Mouse (Mus musculus): Measurements from ENCODE around the gene Plxdc1. TPM values are rescaled to one million over a fixed set of nuclear protein-coding genes. Genes with fewer than 3 reads are reported as not detected.
A peak's percentile ranks its signal among the peaks of the same experiment; 100 is the strongest.
"Not testable (repeated sequence)": the region's sequence is repeated elsewhere in the genome, so short reads cannot be mapped to it uniquely, and the experiment has no call there.

Gene Plxdc1
- polyA plus RNA-seq, 1 experiment from 2014 or later: not detected

GRCm38 (mm10) chr11:97947426-97947825, 38.8 kb downstream of the Plxdc1 start:
- peaks cover 13% of the 10 kb centered on the region for H3K4me1 ChIP-seq (ENCODE audit: control insufficient read depth, insufficient read depth, low read length)
- no peaks in the 10 kb centered on the region for H3K27me3 ChIP-seq (ENCODE audit: control insufficient read depth, insufficient read depth, low read length)
- ATAC-seq (ENCODE audit: low FRiP score): no peak

GRCm38 (mm10) chr11:97945738-97946289, 40.4 kb downstream of the Plxdc1 start:
- not testable (repeated sequence) for H3K9me3 ChIP-seq (ENCODE audit: control insufficient read depth, low read length); H3K36me3 ChIP-seq (ENCODE audit: control insufficient read depth, insufficient read depth, low read length); ATAC-seq (ENCODE audit: low FRiP score); H3K27me3 ChIP-seq (ENCODE audit: control insufficient read depth, insufficient read depth, low read length); H3K4me3 ChIP-seq (ENCODE audit: low read depth, low read length); H3K27ac ChIP-seq (ENCODE audit: low read depth, low read length); H3K4me2 ChIP-seq; H3K9ac ChIP-seq (ENCODE audit: low read length)
- DNase-seq (ENCODE audit: low spot score, missing footprints): peak; percentile 72
- H3K4me1 ChIP-seq (ENCODE audit: control insufficient read depth, insufficient read depth, low read length): peaks cover 12% of the 10 kb centered on the region
- WGBS: 93% methylated on average over 7 of the region's 7 CpGs

More at GRCm38 (mm10) chr11:97947426-97947825, 38.8 kb downstream of the Plxdc1 start:
- peak; percentile 89 for DNase-seq (ENCODE audit: low spot score, missing footprints)
- Histone ChIP-seq H3K4me3 (ENCODE audit: low read depth, low read length) (no peak overlapping the region), H3K9ac (ENCODE audit: low read length) (no peak overlapping the region), H3K9me3 (ENCODE audit: control insufficient read depth, low read length) (no peaks in the 10 kb centered on the region), H3K4me2 (no peak overlapping the region), H3K27ac (ENCODE audit: low read depth, low read length) (no peak overlapping the region), H3K36me3 (ENCODE audit: control insufficient read depth, insufficient read depth, low read length) (no peaks in the 10 kb centered on the region)
- WGBS: 17% methylated on average over 7 of the region's 7 CpGs

- Histone ChIP-seq H3K27ac (ENCODE audit: low read depth, low read length) (no peak overlapping the region), H3K9me3 (ENCODE audit: control insufficient read depth, low read length) (no peaks in the 10 kb centered on the region), H3K9ac (ENCODE audit: low read length) (no peak overlapping the region), H3K4me1 (ENCODE audit: control insufficient read depth, insufficient read depth, low read length) (peaks cover 5% of the 10 kb centered on the region), H3K36me3 (ENCODE audit: control insufficient read depth, insufficient read depth, low read length) (no peaks in the 10 kb centered on the region), H3K27me3 (ENCODE audit: control insufficient read depth, insufficient read depth, low read length) (no peaks in the 10 kb centered on the region), H3K4me3 (ENCODE audit: low read depth, low read length) (no peak overlapping the region), H3K4me2 (no peak overlapping the region)
- no peak for ATAC-seq (ENCODE audit: low FRiP score)
- 88% methylated on average over 10 of the region's 10 CpGs for WGBS
- DNase-seq (ENCODE audit: low spot score, missing footprints): peak; percentile 75
Measured at GRCm38 (mm10) chr11:97945031-97945430, 41.2 kb downstream of the Plxdc1 start.

- no peaks in the 10 kb centered on the region for H3K4me1 ChIP-seq (ENCODE audit: control insufficient read depth, insufficient read depth, low read length)
- no peak overlapping the region for H3K4me2 ChIP-seq
- 86% methylated on average over 5 of the region's 5 CpGs for WGBS
- peak; percentile 73 for DNase-seq (ENCODE audit: low spot score, missing footprints)
- H3K9me3 ChIP-seq (ENCODE audit: control insufficient read depth, low read length): no peaks in the 10 kb centered on the region
- H3K9ac ChIP-seq (ENCODE audit: low read length): no peak overlapping the region
- H3K27ac ChIP-seq (ENCODE audit: low read depth, low read length): no peak overlapping the region
- H3K36me3 ChIP-seq (ENCODE audit: control insufficient read depth, insufficient read depth, low read length): no peaks in the 10 kb centered on the region
- no peak overlapping the region for H3K4me3 ChIP-seq (ENCODE audit: low read depth, low read length)
- H3K27me3 ChIP-seq (ENCODE audit: control insufficient read depth, insufficient read depth, low read length): no peaks in the 10 kb centered on the region
- no peak for ATAC-seq (ENCODE audit: low FRiP score)
Measured at GRCm38 (mm10) chr11:97943256-97943655, 43.0 kb downstream of the Plxdc1 start.

GRCm38 (mm10) chr11:97942420-97943111, 43.7 kb downstream of the Plxdc1 start:
- Histone ChIP-seq H3K9ac (ENCODE audit: low read length) (no peak overlapping the region), H3K4me3 (ENCODE audit: low read depth, low read length) (no peak overlapping the region), H3K27ac (ENCODE audit: low read depth, low read length) (no peak overlapping the region), H3K27me3 (ENCODE audit: control insufficient read depth, insufficient read depth, low read length) (no peaks in the 10 kb centered on the region), H3K36me3 (ENCODE audit: control insufficient read depth, insufficient read depth, low read length) (no peaks in the 10 kb centered on the region), H3K4me1 (ENCODE audit: control insufficient read depth, insufficient read depth, low read length) (no peaks in the 10 kb centered on the region), H3K4me2 (no peak overlapping the region), H3K9me3 (ENCODE audit: control insufficient read depth, low read length) (no peaks in the 10 kb centered on the region)
- WGBS: 84% methylated on average over 15 of the region's 15 CpGs
- ATAC-seq (ENCODE audit: low FRiP score): no peak
- DNase-seq (ENCODE audit: low spot score, missing footprints): no peak

GRCm38 (mm10) chr11:97937469-97938105, 48.7 kb downstream of the Plxdc1 start:
- Histone ChIP-seq H3K36me3 (ENCODE audit: control insufficient read depth, insufficient read depth, low read length) (no peaks in the 10 kb centered on the region), H3K4me1 (ENCODE audit: control insufficient read depth, insufficient read depth, low read length) (no peaks in the 10 kb centered on the region), H3K4me2 (no peak overlapping the region), H3K9ac (ENCODE audit: low read length) (no peak overlapping the region), H3K9me3 (ENCODE audit: control insufficient read depth, low read length) (no peaks in the 10 kb centered on the region), H3K4me3 (ENCODE audit: low read depth, low read length) (no peak overlapping the region), H3K27ac (ENCODE audit: low read depth, low read length) (no peak overlapping the region), H3K27me3 (ENCODE audit: control insufficient read depth, insufficient read depth, low read length) (no peaks in the 10 kb centered on the region)
- DNase-seq (ENCODE audit: low spot score, missing footprints): peak; percentile 44
- no peak for ATAC-seq (ENCODE audit: low FRiP score)
- WGBS: 68% methylated on average over 2 of the region's 2 CpGs

- Histone ChIP-seq H3K4me1 (ENCODE audit: control insufficient read depth, insufficient read depth, low read length) (no peaks in the 10 kb centered on the region), H3K27me3 (ENCODE audit: control insufficient read depth, insufficient read depth, low read length) (no peaks in the 10 kb centered on the region), H3K9ac (ENCODE audit: low read length) (no peak overlapping the region), H3K9me3 (ENCODE audit: control insufficient read depth, low read length) (no peaks in the 10 kb centered on the region), H3K36me3 (ENCODE audit: control insufficient read depth, insufficient read depth, low read length) (no peaks in the 10 kb centered on the region), H3K27ac (ENCODE audit: low read depth, low read length) (no peak overlapping the region), H3K4me3 (ENCODE audit: low read depth, low read length) (no peak overlapping the region), H3K4me2 (no peak overlapping the region)
- WGBS: 28% methylated on average over 3 of the region's 3 CpGs
- ATAC-seq (ENCODE audit: low FRiP score): no peak
- DNase-seq (ENCODE audit: low spot score, missing footprints): peak; percentile 95
Measured at GRCm38 (mm10) chr11:97936758-97937157, 49.5 kb downstream of the Plxdc1 start.

- H3K9me3 ChIP-seq (ENCODE audit: control insufficient read depth, low read length): no peaks in the 10 kb centered on the region
- H3K4me1 ChIP-seq (ENCODE audit: control insufficient read depth, insufficient read depth, low read length): no peaks in the 10 kb centered on the region
- ATAC-seq (ENCODE audit: low FRiP score) (no peak), DNase-seq (ENCODE audit: low spot score, missing footprints) (peak; percentile 39)
- no peak overlapping the region for H3K27ac ChIP-seq (ENCODE audit: low read depth, low read length)
- H3K4me2 ChIP-seq: no peak overlapping the region
- no peak overlapping the region for H3K9ac ChIP-seq (ENCODE audit: low read length)
- no peaks in the 10 kb centered on the region for H3K27me3 ChIP-seq (ENCODE audit: control insufficient read depth, insufficient read depth, low read length)
- H3K36me3 ChIP-seq (ENCODE audit: control insufficient read depth, insufficient read depth, low read length): no peaks in the 10 kb centered on the region
- WGBS: 64% methylated on average over 4 of the region's 4 CpGs
- no peak overlapping the region for H3K4me3 ChIP-seq (ENCODE audit: low read depth, low read length)
Measured at GRCm38 (mm10) chr11:97935913-97936575, 50.2 kb downstream of the Plxdc1 start.

GRCm38 (mm10) chr11:97933553-97933952, 52.7 kb downstream of the Plxdc1 start:
- H3K4me1 ChIP-seq (ENCODE audit: control insufficient read depth, insufficient read depth, low read length): no peaks in the 10 kb centered on the region
- H3K36me3 ChIP-seq (ENCODE audit: control insufficient read depth, insufficient read depth, low read length): no peaks in the 10 kb centered on the region
- H3K4me2 ChIP-seq: no peak overlapping the region
- H3K9me3 ChIP-seq (ENCODE audit: control insufficient read depth, low read length): no peaks in the 10 kb centered on the region
- 70% methylated on average over 1 of the region's 1 CpGs for WGBS
- no peak overlapping the region for H3K4me3 ChIP-seq (ENCODE audit: low read depth, low read length)
- H3K27ac ChIP-seq (ENCODE audit: low read depth, low read length): no peak overlapping the region
- H3K9ac ChIP-seq (ENCODE audit: low read length): no peak overlapping the region
- ATAC-seq (ENCODE audit: low FRiP score) (no peak), DNase-seq (ENCODE audit: low spot score, missing footprints) (peak; percentile 44)
- H3K27me3 ChIP-seq (ENCODE audit: control insufficient read depth, insufficient read depth, low read length): no peaks in the 10 kb centered on the region

All from midbrain, embryonic 11.5 days (tissue).